Mouse (Mus musculus) heart, adult 2 months (tissue): ENCODE data around the gene Stat3. TPM values are rescaled to one million over a fixed set of nuclear protein-coding genes. Genes with fewer than 3 reads are reported as not detected.

Experiments used
- DNase-seq, 2 experiments: peaks; one replicate each; pipeline ENCODE4 v3.0.0; 2021
- H3K27ac ChIP-seq: fragments of 200-600 bp; 2 replicates; pipeline ENCODE4 v1.8.1; 2022
- H3K27me3 ChIP-seq: fragments of 200-500 bp; 2 replicates; pipeline ENCODE4 v1.6.1; 2012; ENCODE audit warnings: mild to moderate bottlenecking, low read length, inconsistent platforms, mixed read lengths; ENCODE audit not compliant: control insufficient read depth, insufficient read depth
- H3K36me3 ChIP-seq: fragments of 200-500 bp; 2 replicates; pipeline ENCODE4 v1.6.1; 2012; ENCODE audit warnings: low read length, inconsistent platforms; ENCODE audit not compliant: control insufficient read depth, insufficient read depth
- H3K4me1 ChIP-seq: fragments of 200-500 bp; 2 replicates; pipeline ENCODE4 v1.6.1; 2011; ENCODE audit warnings: low read length; ENCODE audit not compliant: control insufficient read depth, insufficient read depth
- H3K4me3 ChIP-seq: fragments of 200-600 bp; 2 replicates; pipeline ENCODE4 v1.8.1; 2022
- H3K79me2 ChIP-seq: fragments of 200-500 bp; replicated peaks from 2 replicates; pipeline ENCODE4 v1.6.1; 2012; ENCODE audit warnings: mild to moderate bottlenecking, inconsistent platforms, low read length, moderate library complexity, mixed read lengths; ENCODE audit not compliant: control insufficient read depth, insufficient read depth
- H3K9ac ChIP-seq: fragments of 200-500 bp; 2 replicates; pipeline ENCODE4 v1.6.1; 2012; ENCODE audit warnings: low read depth, mild to moderate bottlenecking, control low read depth, inconsistent platforms, low read length, mixed read lengths
- CTCF ChIP-seq: fragments of 200-600 bp; IDR thresholded peaks from 2 replicates; pipeline ENCODE4 v1.8.1; 2022; ENCODE audit warnings: antibody characterized with exemption, mild to moderate bottlenecking, moderate library complexity
- EP300 ChIP-seq: fragments of 200-500 bp; IDR thresholded peaks from 2 replicates; pipeline ENCODE4 v1.6.1; 2011; ENCODE audit warnings: low read depth, low read length, control low read depth; ENCODE audit not compliant: insufficient read depth
- POLR2A ChIP-seq: fragments of 200-500 bp; IDR thresholded peaks from 2 replicates; pipeline ENCODE4 v1.6.1; 2011; ENCODE audit warnings: mild to moderate bottlenecking, low read depth, low read length, control low read depth; ENCODE audit not compliant: insufficient read depth
- WGBS: fragments of 180-500 bp; shearing (Covaris S2); methylation state at CpG from one replicate; pipeline ENCODE4 v1.1.7; 2018; 5-methylcytosine and 5-hydroxymethylcytosine counted together
- intact Hi-C: fragments of 180-260 bp; cut with DNase I; formaldehyde crosslinking; loops from one replicate; pipeline ENCODE4 v1.15.1; 2025
- polyA plus RNA-seq: library from polyadenylated mRNA; depleted of rRNA; stranded (reverse); fragments of >200 nt; gene quantifications from 2 replicates; pipeline ENCODE4 v1.2.3, GENCODE M21; 2012
- total RNA-seq, 2 experiments: library from RNA; stranded (reverse); gene quantifications; 2 replicates each; pipeline ENCODE4 v1.2.3; 2021

Stat3 gene
- total and polyA plus RNA-seq, 3 experiments = 85.8 to 94.7 (median 93.0) TPM

DNA sequence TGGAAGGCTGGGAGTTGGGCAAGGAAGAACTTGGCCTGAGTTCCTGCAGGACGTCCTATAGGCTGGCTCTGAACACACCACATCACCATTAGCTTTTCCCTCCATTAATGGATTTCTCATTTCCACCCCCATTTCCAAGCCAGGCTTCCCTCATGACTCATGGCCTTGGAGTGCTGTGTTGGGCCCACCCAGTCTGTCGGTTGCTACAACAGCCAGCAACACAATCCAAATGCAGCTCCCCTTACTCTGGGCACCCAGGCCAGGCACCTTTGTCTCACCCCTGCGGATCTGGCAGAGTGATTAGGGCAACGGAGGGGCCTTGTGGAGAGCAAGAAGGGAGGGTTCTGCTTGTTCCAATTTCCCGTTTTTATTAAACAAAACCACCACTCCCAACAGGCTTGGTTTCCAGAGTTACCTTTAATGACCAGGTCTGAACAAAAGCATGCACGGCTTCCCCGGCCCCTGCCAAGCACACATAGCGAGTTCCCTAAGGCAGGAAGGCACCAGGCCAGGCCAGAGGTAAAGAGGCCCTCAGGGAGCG is 23.1 kb upstream of the Stat3 start:
- H3K27ac ChIP-seq = peak overlapping the region; percentile 100
- TF ChIP-seq EP300 = peak; percentile 83
- no peak; the same call in 1 of the 2 replicates for TF ChIP-seq POLR2A
- TF ChIP-seq CTCF = no peak
- peaks cover 3% of the 10 kb centered on the region; the same call in 1 of the 2 replicates for H3K79me2 ChIP-seq
- peak overlapping the region; percentile 99; the same call in 1 of the 2 replicates for H3K4me3 ChIP-seq
- DNase-seq = peak; percentile 77 to 87
- H3K27me3 ChIP-seq = no peaks in the 10 kb centered on the region
- WGBS = 11% methylated on average over 9 of the region's 9 CpGs
- intact Hi-C loops = loop anchor here (1.0 to 10.0 kb wide), 2 partner anchors 98 to 568 kb away; partner anchors contain the start of gene Jup
- peak overlapping the region; percentile 32; the same call in 1 of the 2 replicates for H3K9ac ChIP-seq
- peaks cover 41% of the 10 kb centered on the region for H3K36me3 ChIP-seq
- peaks cover 43% of the 10 kb centered on the region for H3K4me1 ChIP-seq

DNA sequence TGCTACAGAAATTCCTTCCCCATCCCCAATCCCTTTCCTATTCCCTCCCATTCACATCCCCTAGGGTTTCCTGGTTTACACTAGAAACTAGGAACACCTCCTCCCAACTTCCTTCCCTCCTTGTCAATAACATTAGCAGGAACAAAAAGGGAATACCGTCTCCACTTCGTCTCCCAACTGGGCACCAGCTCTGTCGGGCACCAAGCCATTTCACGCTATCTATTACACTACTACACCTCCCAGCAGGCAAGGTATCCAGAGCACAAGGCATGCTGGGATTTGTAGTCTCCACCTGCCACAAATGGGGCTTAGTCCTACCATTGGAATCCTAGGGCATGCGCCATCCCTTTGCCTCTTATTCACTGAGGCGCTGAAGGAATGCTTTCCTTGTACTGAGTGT is 21.2 kb upstream of the Stat3 start:
- Histone ChIP-seq H3K9ac (no peak overlapping the region), H3K36me3 (peaks cover 45% of the 10 kb centered on the region), H3K4me1 (peaks cover 39% of the 10 kb centered on the region), H3K79me2 (peaks cover 2% of the 10 kb centered on the region; the same call in 1 of the 2 replicates), H3K4me3 (no peak overlapping the region; the same call in 1 of the 2 replicates), H3K27me3 (no peaks in the 10 kb centered on the region), H3K27ac (peak overlapping the region; percentile 95)
- WGBS = 12% methylated on average over 6 of the region's 6 CpGs
- intact Hi-C loops = loop anchor here (10.0 kb wide), 1 partner anchor 566 kb away; the partner anchor contains the start of gene Jup
- TF ChIP-seq POLR2A = peak; percentile 73
- no peak for TF ChIP-seq CTCF
- peak; percentile 95 for TF ChIP-seq EP300
- DNase-seq = peak; percentile 79 to 86

DNA sequence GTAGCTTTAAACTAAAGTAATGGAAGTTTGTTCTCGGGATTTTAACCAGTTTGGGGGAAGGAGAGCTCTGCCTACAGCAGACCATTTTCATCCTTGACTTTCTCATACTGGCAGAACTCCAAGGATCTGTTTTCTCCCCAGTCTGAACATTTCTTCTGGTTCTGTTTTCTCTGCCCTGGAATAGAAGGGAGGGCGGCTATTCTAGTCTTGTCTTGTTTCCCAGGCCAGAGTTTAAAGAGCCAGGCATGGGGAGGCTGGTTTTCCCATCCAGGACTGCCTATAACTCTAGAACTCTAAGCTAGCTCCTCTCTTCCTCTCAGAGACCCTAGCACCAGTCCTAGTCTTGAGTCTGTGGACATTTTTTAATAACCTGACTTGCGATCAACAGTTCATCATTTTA is 20.5 kb upstream of the Stat3 start:
- no peak for DNase-seq
- 16% methylated on average over 3 of the region's 3 CpGs for WGBS
- intact Hi-C loops = loop anchor here (10.0 kb wide), 1 partner anchor 565 kb away; the partner anchor contains the start of gene Jup

DNA sequence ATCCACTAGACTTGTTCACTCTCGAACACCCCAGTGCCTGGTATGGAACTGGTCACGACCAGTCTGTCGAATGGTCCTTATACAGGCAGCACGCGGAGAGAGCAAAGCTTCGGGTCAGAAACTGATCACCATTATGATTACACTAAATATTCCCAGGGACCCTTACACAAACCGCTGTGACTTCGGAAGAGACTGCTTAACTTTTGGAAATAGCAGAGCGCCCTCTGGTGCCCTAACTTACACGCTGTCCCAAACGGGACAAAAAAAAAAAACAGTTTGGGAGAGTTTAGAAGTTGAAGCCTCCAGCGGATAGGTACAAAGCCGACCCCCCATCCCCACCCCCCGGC is 20.1 kb upstream of the Stat3 start:
- peak; percentile 75 to 78 for DNase-seq
- Histone ChIP-seq H3K79me2 (peaks cover 2% of the 10 kb centered on the region; the same call in 1 of the 2 replicates), H3K27ac (peak overlapping the region; percentile 95), H3K27me3 (no peaks in the 10 kb centered on the region), H3K4me1 (peaks cover 32% of the 10 kb centered on the region), H3K9ac (peak overlapping the region; percentile 18), H3K4me3 (peak overlapping the region; percentile 15; the same call in 1 of the 2 replicates), H3K36me3 (peaks cover 45% of the 10 kb centered on the region)
- TF ChIP-seq POLR2A = no peak
- peak; percentile 24; the same call in 1 of the 2 replicates for TF ChIP-seq EP300
- peak; percentile 89 for TF ChIP-seq CTCF
- intact Hi-C loops = no loop called here
- 8% methylated on average over 14 of the region's 14 CpGs for whole genome bisulfite sequencing

More for the DNA sequence above, 20.5 kb upstream of the Stat3 start:
- peak overlapping the region; percentile 95 for H3K27ac ChIP-seq
- H3K36me3 ChIP-seq = peaks cover 45% of the 10 kb centered on the region
- peaks cover 35% of the 10 kb centered on the region for H3K4me1 ChIP-seq
- peak overlapping the region; percentile 27; the same call in 1 of the 2 replicates for H3K9ac ChIP-seq
- peaks cover 2% of the 10 kb centered on the region; the same call in 1 of the 2 replicates for H3K79me2 ChIP-seq
- TF ChIP-seq CTCF = no peak; the same call in none of the 2 replicates
- no peak for TF ChIP-seq POLR2A
- TF ChIP-seq EP300 = no peak
- peak overlapping the region; percentile 29 for H3K4me3 ChIP-seq
- no peaks in the 10 kb centered on the region for H3K27me3 ChIP-seq

DNA sequence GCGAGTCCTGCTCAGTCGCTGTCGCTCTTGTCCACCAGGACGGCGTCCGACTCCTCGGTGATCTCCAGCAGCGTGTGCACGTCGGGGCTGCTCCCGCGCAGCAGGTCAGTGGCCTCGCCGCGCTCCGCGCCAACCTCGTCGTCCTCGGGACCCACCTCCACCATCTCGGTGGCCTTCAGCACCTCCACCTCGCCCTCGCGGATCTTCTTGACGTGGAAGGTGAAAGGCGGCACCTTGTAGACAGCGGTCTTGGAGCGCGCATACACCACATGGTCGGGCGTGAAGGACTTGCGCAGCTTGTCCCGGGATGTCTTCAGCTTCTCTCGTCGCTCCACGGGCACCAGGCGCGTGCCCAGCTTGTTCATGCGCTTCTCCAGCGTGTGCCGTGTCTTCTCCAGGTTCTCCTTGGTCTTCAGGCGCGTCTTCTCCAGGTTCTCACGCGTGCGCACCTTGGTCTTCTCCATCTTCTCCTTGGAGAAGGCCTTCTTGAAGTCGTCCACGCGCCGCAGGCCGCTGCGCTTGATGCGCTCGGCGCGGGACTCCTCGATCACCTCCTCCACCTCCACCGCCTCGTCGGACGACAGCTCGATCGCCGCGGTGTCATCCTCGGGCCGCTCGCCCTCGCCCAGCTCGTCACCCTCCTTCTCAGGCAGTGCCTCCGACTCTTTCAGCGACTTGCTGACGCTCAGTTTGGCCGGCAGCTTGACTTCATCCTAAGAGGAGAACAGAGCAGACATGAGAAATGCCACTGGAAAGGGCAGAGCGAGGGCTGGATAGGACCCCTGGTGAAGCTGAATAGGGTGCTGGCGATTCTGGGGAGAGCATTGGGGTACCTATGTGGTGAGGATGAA is 19.5 kb upstream of the Stat3 start:
- Histone ChIP-seq H3K79me2 (no peaks in the 10 kb centered on the region; the same call in 1 of the 2 replicates), H3K36me3 (peaks cover 41% of the 10 kb centered on the region), H3K4me1 (peaks cover 26% of the 10 kb centered on the region), H3K4me3 (peak overlapping the region; percentile 15; the same call in 1 of the 2 replicates), H3K9ac (peak overlapping the region; percentile 24), H3K27me3 (no peaks in the 10 kb centered on the region), H3K27ac (peak overlapping the region; percentile 95)
- intact Hi-C loops = no loop called here
- 54% methylated on average over 76 of the region's 76 CpGs for WGBS
- peak in 1 of 2 experiments; percentile 63 for DNase-seq
- TF ChIP-seq POLR2A = no peak
- no peak for TF ChIP-seq CTCF
- TF ChIP-seq EP300 = no peak
